In genomic region chr11:33980146-33980545, GRCm38 (mm10) we compare ENCODE assay signal across 26 mouse cellular contexts. TPM values are rescaled to one million over a fixed set of nuclear protein-coding genes. Genes with fewer than 3 reads are reported as not detected.
"Had no signal": no experiment of that assay in that cellular context is flagged by ENCODE, and none has a peak within 500 bp of the region (broad histone marks: within the 10 kb centered on the region; RNA-seq: fewer than 3 reads in every experiment).

No protein-coding gene starts in this region.

- H3K9me3 ChIP-seq: heart, embryonic 13.5 days; heart, embryonic 15.5 days; hindbrain, embryonic 13.5 days; hindbrain, embryonic 15.5 days; kidney, embryonic 15.5 days; limb, embryonic 13.5 days; limb, embryonic 15.5 days; liver, embryonic 12.5 days had no signal

- H3K27me3 ChIP-seq: heart, embryonic 13.5 days; heart, embryonic 15.5 days; hindbrain, embryonic 15.5 days; kidney, embryonic 15.5 days; limb, embryonic 13.5 days; limb, embryonic 15.5 days; liver, embryonic 12.5 days had no signal

- H3K4me3 ChIP-seq: heart, adult 2 months; heart, embryonic 13.5 days; heart, embryonic 15.5 days; hindbrain, embryonic 13.5 days; hindbrain, embryonic 15.5 days; kidney, embryonic 15.5 days; left cerebral cortex, adult 2 months; limb, embryonic 13.5 days; limb, embryonic 15.5 days; liver, embryonic 12.5 days had no signal

- H3K9ac ChIP-seq: heart, embryonic 13.5 days; heart, embryonic 15.5 days; hindbrain, embryonic 13.5 days; hindbrain, embryonic 15.5 days; kidney, embryonic 15.5 days; limb, embryonic 13.5 days; limb, embryonic 15.5 days; liver, embryonic 12.5 days; liver, embryonic 14.5 days had no signal

- H3K4me2 ChIP-seq: heart, embryonic 11.5 days; heart, embryonic 13.5 days; heart, embryonic 15.5 days; hindbrain, embryonic 13.5 days; hindbrain, embryonic 15.5 days; kidney, embryonic 15.5 days; limb, embryonic 13.5 days; limb, embryonic 15.5 days; liver, embryonic 12.5 days had no signal

- DNase-seq: gastrocnemius, postnatal 14 days; gastrocnemius, postnatal 36 days; heart, adult 11 months; heart, adult 2 months; heart, postnatal 14 days; heart, postnatal 36 days; kidney, adult 11 months; kidney, adult 2 months; kidney, adult 9 months; kidney, postnatal 14 days; kidney, postnatal 36 days had no signal

- ATAC-seq: hindbrain, postnatal 0 days; intestine, embryonic 16.5 days; liver, embryonic 12.5 days had no signal

- H3K27ac ChIP-seq: heart, adult 2 months; heart, embryonic 13.5 days; heart, embryonic 15.5 days; hindbrain, embryonic 13.5 days; hindbrain, embryonic 15.5 days; hindbrain, postnatal 0 days; kidney, embryonic 15.5 days; kidney, postnatal 0 days; left cerebral cortex, adult 2 months; limb, embryonic 13.5 days; limb, embryonic 15.5 days; liver, embryonic 12.5 days; liver, embryonic 14.5 days had no signal

- H3K36me3 ChIP-seq: heart, embryonic 13.5 days; heart, embryonic 15.5 days; hindbrain, embryonic 13.5 days; hindbrain, embryonic 15.5 days; kidney, embryonic 15.5 days; limb, embryonic 13.5 days; limb, embryonic 15.5 days; liver, embryonic 12.5 days had no signal

- H3K4me1 ChIP-seq: heart, embryonic 15.5 days; hindbrain, embryonic 13.5 days; kidney, embryonic 15.5 days; limb, embryonic 15.5 days; liver, embryonic 12.5 days had no signal

RNA-seq across cellular contexts. Expression of gene Kcnip1, which starts 12.8 kb away (rescaled TPM):
- polyA plus RNA-seq: heart, embryonic 15.5 days; kidney, adult 2 months; liver, adult 2 months had no signal
